Mouse (Mus musculus) megakaryocyte, embryonic 14.5 days (primary cell): Measurements from ENCODE around the gene Ccnb1.

Source experiments
- FLI1 ChIP-seq: IDR thresholded peaks from 2 replicates; pipeline ENCODE4 v1.6.1; 2012; ENCODE audit warnings: low read length, inconsistent platforms, mixed read lengths
- GATA1 ChIP-seq: IDR thresholded peaks from 3 replicates; pipeline ENCODE4 v1.6.1; 2012; ENCODE audit warnings: mixed read lengths, low read length, inconsistent platforms, borderline replicate concordance

GRCm38 (mm10) chr13:100750799-100751198 is 35.6 kb downstream of the Ccnb1 start:
- TF ChIP-seq FLI1 (no peak), GATA1 (no peak)
